Mouse (Mus musculus) midbrain, embryonic 11.5 days (tissue): ENCODE results near the gene D5Ertd579e. TPM values are rescaled to one million over a fixed set of nuclear protein-coding genes. Genes with fewer than 3 reads are reported as not detected.

Experiments
- ATAC-seq: fragments of 200-750 bp; cut with Nextera tagmentation; 2 replicates; pipeline ENCODE4 v1.8.0; 2017; ENCODE audit warnings: moderate TSS enrichment, moderate library complexity; ENCODE audit not compliant: low FRiP score
- DNase-seq: peaks from one replicate; pipeline ENCODE4 v3.0.0; 2015; ENCODE audit warnings: low spot score; ENCODE audit errors: missing footprints
- H3K27ac ChIP-seq: fragments of 300-500 bp; sonication (generic); 2 replicates; pipeline ENCODE4 v1.5.1; 2014; ENCODE audit warnings: low read depth, low read length
- H3K27me3 ChIP-seq: fragments of 300-500 bp; sonication (generic); 2 replicates; pipeline ENCODE4 v1.6.1; 2014; ENCODE audit warnings: mild to moderate bottlenecking, low read length, moderate library complexity, mixed read lengths; ENCODE audit not compliant: control insufficient read depth, insufficient read depth
- H3K36me3 ChIP-seq: fragments of 300-500 bp; sonication (generic); 2 replicates; pipeline ENCODE4 v1.6.1; 2014; ENCODE audit warnings: mild to moderate bottlenecking, low read length, moderate library complexity, mixed read lengths; ENCODE audit not compliant: control insufficient read depth, insufficient read depth
- H3K4me1 ChIP-seq: fragments of 300-500 bp; sonication (generic); 2 replicates; pipeline ENCODE4 v1.6.1; 2014; ENCODE audit warnings: low read length; ENCODE audit not compliant: control insufficient read depth, insufficient read depth
- H3K4me2 ChIP-seq: fragments of 300-500 bp; sonication (generic); 2 replicates; pipeline ENCODE4 v1.6.1; 2014; ENCODE audit warnings: mild to moderate bottlenecking, moderate library complexity
- H3K4me3 ChIP-seq: fragments of 300-500 bp; sonication (generic); 2 replicates; pipeline ENCODE4 v1.5.1; 2014; ENCODE audit warnings: low read depth, low read length
- H3K9ac ChIP-seq: fragments of 300-500 bp; sonication (generic); 2 replicates; pipeline ENCODE4 v1.6.1; 2014; ENCODE audit warnings: low read length
- H3K9me3 ChIP-seq: fragments of 300-500 bp; sonication (generic); 2 replicates; pipeline ENCODE4 v1.6.1; 2016; ENCODE audit warnings: low read length; ENCODE audit not compliant: control insufficient read depth
- WGBS: fragments of 180-500 bp; shearing (Covaris S2); extraction: QIAGEN DNeasy Blood & Tissue Kit; methylation state at CpG from one replicate; pipeline ENCODE4 v1.1.7; 2014; 5-methylcytosine and 5-hydroxymethylcytosine counted together
- polyA plus RNA-seq: library from polyadenylated mRNA; unstranded; fragments of >200 nt; fragmentation: Nextera tagmentation; extraction: Ambion mirVana; gene quantifications from 2 replicates; pipeline ENCODE4 v1.2.1, GENCODE M21; 2014

The D5Ertd579e gene
- polyA plus RNA-seq, 1 experiment from 2014 or later: 35.6 TPM

DNA sequence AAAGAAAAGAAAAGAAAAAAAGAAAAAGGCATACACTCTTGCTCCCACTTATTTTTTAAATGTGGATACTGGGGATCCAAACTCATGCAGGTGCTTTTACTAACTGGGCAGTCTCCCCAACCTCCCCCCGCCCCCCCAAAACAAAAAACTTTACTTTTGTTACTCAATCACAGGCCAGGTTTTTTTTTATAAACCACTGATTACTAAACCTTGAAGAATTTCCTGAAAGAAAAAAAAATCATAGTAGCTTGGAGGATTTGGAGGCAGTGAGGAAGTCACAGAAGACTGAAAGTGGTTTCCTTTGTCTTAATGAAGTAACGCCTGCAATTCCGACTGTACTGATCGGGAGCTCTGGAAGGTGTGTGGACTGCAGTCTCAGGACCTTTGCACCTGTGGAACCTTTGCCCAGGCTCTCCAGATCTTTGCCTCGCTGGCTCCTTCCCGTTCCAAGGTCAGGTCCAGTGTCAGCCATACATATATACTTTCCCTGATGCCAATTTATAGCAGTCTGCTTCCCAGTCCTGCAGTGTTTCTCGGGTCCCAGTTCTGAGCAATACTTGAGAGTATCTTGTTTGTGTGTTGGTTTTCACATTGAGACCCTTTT is 2.3 kb upstream of the D5Ertd579e start:
- no peak overlapping the region for H3K27ac ChIP-seq
- H3K4me1 ChIP-seq: peaks cover 9% of the 10 kb centered on the region
- H3K4me3 ChIP-seq: no peak overlapping the region
- no peaks in the 10 kb centered on the region for H3K9me3 ChIP-seq
- H3K4me2 ChIP-seq: no peak overlapping the region
- H3K27me3 ChIP-seq: no peaks in the 10 kb centered on the region
- DNase-seq (no peak), ATAC-seq (no peak)
- H3K36me3 ChIP-seq: no peaks in the 10 kb centered on the region
- WGBS: 86% methylated on average over 7 of the region's 7 CpGs
- H3K9ac ChIP-seq: no peak overlapping the region

DNA sequence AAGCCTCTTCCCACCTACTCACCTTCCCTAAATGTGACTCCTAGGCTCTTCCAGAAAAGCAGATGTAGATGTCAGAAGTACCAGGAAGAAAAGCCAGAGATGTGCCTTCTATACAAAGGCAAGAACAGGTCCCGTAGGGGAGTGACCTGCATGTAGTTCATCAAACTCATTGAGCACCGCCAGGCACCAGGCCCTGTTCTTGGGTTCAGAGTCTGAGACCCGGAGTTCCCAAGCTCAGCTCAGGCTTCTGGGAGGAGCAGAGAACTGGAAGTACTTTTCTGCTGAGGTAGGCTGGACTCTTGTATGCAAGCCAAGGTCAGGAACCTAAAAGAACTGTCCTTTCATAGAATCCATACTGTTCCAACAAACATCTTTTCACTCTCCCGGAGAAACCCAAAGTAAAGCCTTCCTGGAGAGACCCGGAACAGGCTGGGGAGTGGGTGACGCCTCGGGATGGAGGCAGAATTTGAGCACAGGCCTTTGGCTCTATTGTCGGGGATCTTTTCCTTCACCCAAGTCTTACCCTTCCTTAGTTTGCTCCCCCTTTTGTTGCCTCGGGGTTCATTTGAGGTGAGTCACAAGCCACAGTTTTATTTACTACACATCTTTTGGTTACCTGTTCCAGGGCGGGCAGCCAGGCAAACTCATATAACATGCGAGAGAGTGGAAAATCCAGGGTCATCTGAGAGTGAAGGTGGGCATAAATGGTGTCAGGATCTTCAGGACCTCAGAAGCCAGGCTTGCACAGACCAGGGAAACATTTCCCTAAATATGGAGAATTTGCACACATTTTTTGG is 878 bp upstream of the D5Ertd579e start:
- Histone ChIP-seq H3K4me3 (no peak overlapping the region), H3K27ac (no peak overlapping the region), H3K4me1 (peaks cover 9% of the 10 kb centered on the region), H3K4me2 (peak overlapping the region; percentile 71), H3K27me3 (no peaks in the 10 kb centered on the region), H3K9ac (peak overlapping the region; percentile 89), H3K36me3 (no peaks in the 10 kb centered on the region), H3K9me3 (no peaks in the 10 kb centered on the region)
- 79% methylated on average over 11 of the region's 11 CpGs for WGBS
- DNase-seq (no peak), ATAC-seq (no peak)

DNA sequence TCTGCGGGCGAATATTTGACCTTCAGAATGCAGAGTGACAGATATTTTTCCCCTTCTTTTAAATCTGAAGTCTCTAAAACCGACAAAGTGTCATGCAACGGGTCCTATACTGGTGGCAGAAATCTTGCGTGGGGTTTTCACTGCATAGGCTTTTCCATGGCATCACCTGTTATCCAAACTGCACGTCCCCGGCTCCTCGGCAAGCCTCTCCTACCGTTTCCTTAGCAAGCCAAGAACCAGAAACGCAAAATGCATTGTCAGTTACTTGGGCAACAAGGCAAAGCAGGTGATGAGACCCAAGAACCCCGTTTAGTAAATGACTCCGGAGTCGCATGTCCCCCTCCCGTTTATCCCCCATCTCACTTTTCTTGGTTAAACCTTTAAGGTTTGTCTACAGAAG is 819 bp downstream of the D5Ertd579e start:
- Histone ChIP-seq H3K27me3 (no peaks in the 10 kb centered on the region), H3K4me1 (peaks cover 9% of the 10 kb centered on the region), H3K9me3 (no peaks in the 10 kb centered on the region), H3K4me3 (peak overlapping the region; percentile 63), H3K4me2 (peak overlapping the region; percentile 84), H3K9ac (peak overlapping the region; percentile 89), H3K27ac (peak overlapping the region; percentile 91), H3K36me3 (no peaks in the 10 kb centered on the region)
- WGBS: 9% methylated on average over 14 of the region's 14 CpGs
- no peak for ATAC-seq
- peak; percentile 92 for DNase-seq

DNA sequence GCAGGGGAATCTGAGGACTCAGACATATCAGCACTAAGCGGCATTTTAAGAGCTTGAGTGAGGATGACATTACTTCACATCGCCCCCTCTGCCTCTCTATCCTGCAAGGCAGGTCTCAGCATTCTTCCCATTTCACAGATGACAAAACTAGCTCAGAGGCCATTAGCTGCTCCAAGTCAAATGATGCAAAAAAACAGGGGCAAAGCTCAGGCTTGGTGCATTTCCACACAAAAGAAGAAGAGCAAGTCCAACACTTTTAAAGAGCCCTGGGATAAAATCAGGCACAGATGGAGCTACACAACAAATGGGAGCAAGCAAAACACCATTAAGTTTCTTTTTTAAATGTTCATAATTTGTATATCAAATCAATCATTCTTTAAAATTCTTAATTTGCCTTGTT is 2.2 kb downstream of the D5Ertd579e start:
- no peaks in the 10 kb centered on the region for H3K9me3 ChIP-seq
- no peak for ATAC-seq
- no peak overlapping the region for H3K4me3 ChIP-seq
- DNase-seq: no peak
- H3K27ac ChIP-seq: no peak overlapping the region
- no peak overlapping the region for H3K9ac ChIP-seq
- peaks cover 9% of the 10 kb centered on the region for H3K4me1 ChIP-seq
- H3K4me2 ChIP-seq: no peak overlapping the region
- WGBS: 99% methylated on average over 2 of the region's 2 CpGs
- H3K36me3 ChIP-seq: no peaks in the 10 kb centered on the region
- H3K27me3 ChIP-seq: no peaks in the 10 kb centered on the region

DNA sequence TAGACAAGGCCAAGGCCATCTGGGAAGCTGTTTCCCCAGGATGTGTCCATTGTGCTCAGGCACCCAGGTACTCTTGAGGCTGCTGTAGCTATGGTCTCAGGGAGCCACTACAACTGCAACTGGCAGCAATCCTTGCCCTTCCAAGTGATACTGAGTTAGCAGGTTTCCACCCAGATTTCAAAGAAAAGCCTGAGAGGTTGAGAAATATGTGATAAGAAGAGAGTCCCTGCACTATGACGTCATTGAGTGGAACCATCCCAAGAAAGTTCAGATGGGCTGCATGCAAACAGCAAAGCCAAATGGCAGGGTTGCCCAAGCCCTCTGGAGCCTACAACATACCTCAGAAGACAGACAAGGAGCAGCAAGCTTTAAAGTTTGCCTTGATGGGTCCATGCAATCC is 4.4 kb downstream of the D5Ertd579e start:
- Histone ChIP-seq H3K9ac (no peak overlapping the region), H3K9me3 (peaks cover 7% of the 10 kb centered on the region), H3K27me3 (no peaks in the 10 kb centered on the region), H3K4me3 (no peak overlapping the region), H3K4me1 (peaks cover 9% of the 10 kb centered on the region), H3K4me2 (no peak overlapping the region), H3K36me3 (no peaks in the 10 kb centered on the region), H3K27ac (no peak overlapping the region)
- ATAC-seq: no peak
- WGBS: 87% methylated on average over 1 of the region's 1 CpGs
- DNase-seq: no peak

DNA sequence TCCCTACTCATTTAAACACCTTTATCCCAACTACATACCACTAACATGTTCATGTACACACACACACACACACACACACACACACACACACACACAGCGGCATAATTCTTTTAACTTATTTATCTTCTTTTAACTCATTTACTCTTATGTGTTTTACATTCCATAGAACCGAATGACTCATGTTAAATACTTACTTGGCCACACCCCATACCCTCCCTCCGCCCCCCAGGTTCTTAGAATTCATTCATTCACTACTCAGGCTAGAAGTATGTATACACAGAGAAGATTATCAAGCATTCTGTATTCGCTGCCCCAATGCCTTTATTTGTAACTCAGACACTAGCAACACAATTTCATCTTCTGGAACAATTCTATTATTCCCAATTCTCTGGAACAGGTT is 10.7 kb downstream of the D5Ertd579e start:
- WGBS: 95% methylated on average over 4 of the region's 4 CpGs
- no peak overlapping the region for H3K9ac ChIP-seq
- ATAC-seq: no peak

DNA sequence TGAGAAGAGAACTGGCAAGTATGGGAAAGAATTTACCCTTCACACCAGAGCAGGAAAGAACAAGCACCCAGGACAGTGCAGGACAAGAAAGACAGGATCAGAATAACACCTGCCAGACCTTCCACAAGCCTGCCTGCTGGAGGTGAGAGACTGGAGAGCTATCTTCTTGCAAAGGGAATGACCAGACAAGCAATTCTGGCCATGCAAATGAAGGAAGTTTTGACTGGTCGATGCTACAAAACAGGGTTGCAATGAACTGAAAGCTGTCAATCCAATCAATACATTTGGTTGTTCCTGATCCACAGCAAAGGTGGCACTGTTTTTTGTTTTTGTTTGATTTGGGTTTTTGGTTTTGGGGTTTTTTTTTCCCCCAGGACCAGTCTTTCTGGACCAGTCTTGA is 12.2 kb downstream of the D5Ertd579e start:
- no peak overlapping the region for H3K4me2 ChIP-seq
- 96% methylated on average over 1 of the region's 1 CpGs for WGBS
- ATAC-seq: no peak
- no peaks in the 10 kb centered on the region for H3K27me3 ChIP-seq
- peaks cover 7% of the 10 kb centered on the region for H3K9me3 ChIP-seq
- no peaks in the 10 kb centered on the region for H3K4me1 ChIP-seq
- no peak overlapping the region for H3K9ac ChIP-seq
- no peak overlapping the region for H3K4me3 ChIP-seq
- H3K27ac ChIP-seq: no peak overlapping the region
- H3K36me3 ChIP-seq: no peaks in the 10 kb centered on the region
- DNase-seq: no peak

More for the DNA sequence above, 10.7 kb downstream of the D5Ertd579e start:
- Histone ChIP-seq H3K27ac (no peak overlapping the region), H3K36me3 (no peaks in the 10 kb centered on the region), H3K4me3 (no peak overlapping the region), H3K9me3 (peaks cover 7% of the 10 kb centered on the region), H3K4me2 (no peak overlapping the region), H3K27me3 (no peaks in the 10 kb centered on the region), H3K4me1 (no peaks in the 10 kb centered on the region)
- DNase-seq: no peak

DNA sequence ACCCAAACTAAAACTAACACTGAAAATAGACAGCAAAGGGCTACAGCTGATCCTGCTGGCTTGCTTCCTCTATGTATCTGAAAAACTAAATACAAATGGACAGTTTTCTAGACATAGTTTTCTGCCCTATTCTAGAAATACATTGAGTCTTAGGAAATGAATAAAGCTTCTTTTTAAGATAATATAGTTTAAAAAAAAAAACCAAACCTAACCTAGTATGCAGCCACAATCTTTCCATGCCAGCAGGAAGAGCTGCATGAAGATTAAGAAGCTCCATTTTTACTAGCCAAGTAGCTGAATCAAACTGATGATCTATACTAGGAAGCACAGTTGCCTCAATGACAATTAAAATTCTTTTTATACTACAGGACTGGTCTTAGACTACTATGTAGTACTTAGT is 14.6 kb downstream of the D5Ertd579e start:
- H3K4me1 ChIP-seq: no peaks in the 10 kb centered on the region
- no peak overlapping the region for H3K4me2 ChIP-seq
- H3K4me3 ChIP-seq: no peak overlapping the region
- H3K9me3 ChIP-seq: no peaks in the 10 kb centered on the region
- H3K27ac ChIP-seq: no peak overlapping the region
- no peaks in the 10 kb centered on the region for H3K36me3 ChIP-seq
- ATAC-seq: no peak
- no peak for DNase-seq
- H3K27me3 ChIP-seq: no peaks in the 10 kb centered on the region
- H3K9ac ChIP-seq: no peak overlapping the region

DNA sequence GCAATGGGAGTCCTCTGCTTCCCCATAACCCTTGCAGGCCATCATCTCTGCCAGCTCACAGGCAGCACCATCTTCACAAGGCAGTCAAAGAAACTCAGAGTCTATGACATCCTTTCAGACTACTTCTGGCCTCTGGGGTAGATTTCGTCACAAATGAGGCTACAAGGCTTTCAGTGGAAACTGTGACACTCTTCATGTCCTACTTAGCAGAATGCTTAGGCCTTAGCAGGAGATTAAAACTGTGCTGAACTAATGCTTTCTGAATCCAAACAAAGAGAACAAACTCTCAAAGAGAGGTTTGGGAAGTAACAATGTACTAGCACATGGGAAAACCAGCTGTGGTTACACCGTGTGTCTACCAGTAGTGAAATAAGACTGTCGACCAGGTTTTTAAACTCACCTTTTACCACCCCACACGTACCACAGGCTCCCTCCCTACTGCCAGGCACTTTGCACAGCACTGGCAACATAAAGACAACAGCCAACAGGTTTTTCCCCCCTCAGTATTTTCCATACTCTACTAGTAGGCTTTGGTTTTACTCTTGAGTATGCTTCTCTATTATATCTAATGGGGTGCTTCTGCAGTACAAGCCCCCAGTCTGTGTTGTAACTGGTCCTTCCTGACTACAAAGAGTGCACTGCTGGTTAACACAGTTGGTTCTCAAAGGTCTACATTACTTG is 15.8 kb downstream of the D5Ertd579e start:
- H3K27me3 ChIP-seq: no peaks in the 10 kb centered on the region
- H3K4me1 ChIP-seq: no peaks in the 10 kb centered on the region
- H3K9me3 ChIP-seq: no peaks in the 10 kb centered on the region
- no peaks in the 10 kb centered on the region for H3K36me3 ChIP-seq
- no peak overlapping the region for H3K4me3 ChIP-seq
- no peak overlapping the region for H3K27ac ChIP-seq
- ATAC-seq: no peak
- no peak overlapping the region for H3K9ac ChIP-seq
- no peak overlapping the region for H3K4me2 ChIP-seq
- no peak for DNase-seq
- WGBS: 82% methylated on average over 4 of the region's 4 CpGs
